Mouse (Mus musculus): ENCODE measurements around the gene Lmnb2. TPM values are rescaled to one million over a fixed set of nuclear protein-coding genes. Genes with fewer than 3 reads are reported as not detected.

Lmnb2 gene
- polyA plus RNA-seq, 1 experiment from 2014 or later: 14.6 TPM

- Histone ChIP-seq H3K36me3 (ENCODE audit: control insufficient read depth, insufficient read depth, low read length) (no peaks in the 10 kb centered on the region), H3K4me1 (replicated peaks; ENCODE audit: control insufficient read depth, insufficient read depth, low read length) (no peaks in the 10 kb centered on the region), H3K9ac (ENCODE audit: low read depth, low read length) (no peak overlapping the region), H3K27ac (ENCODE audit: low read depth, low read length) (no peak overlapping the region), H3K9me3 (ENCODE audit: control insufficient read depth, low read length) (no peaks in the 10 kb centered on the region), H3K27me3 (ENCODE audit: control insufficient read depth, insufficient read depth, low read length) (no peaks in the 10 kb centered on the region), H3K4me2 (replicated peaks; ENCODE audit: low read depth, low read length) (no peak overlapping the region), H3K4me3 (ENCODE audit: low read depth, low read length) (no peak overlapping the region)
- ATAC-seq (ENCODE audit: low FRiP score) (no peak), DNase-seq (ENCODE audit: low spot score) (no peak)
- WGBS: 88% methylated on average over 3 of the region's 6 CpGs
Measured at GRCm38 (mm10) chr10:80870993-80871392, 47.1 kb downstream of the Lmnb2 start.

DNA sequence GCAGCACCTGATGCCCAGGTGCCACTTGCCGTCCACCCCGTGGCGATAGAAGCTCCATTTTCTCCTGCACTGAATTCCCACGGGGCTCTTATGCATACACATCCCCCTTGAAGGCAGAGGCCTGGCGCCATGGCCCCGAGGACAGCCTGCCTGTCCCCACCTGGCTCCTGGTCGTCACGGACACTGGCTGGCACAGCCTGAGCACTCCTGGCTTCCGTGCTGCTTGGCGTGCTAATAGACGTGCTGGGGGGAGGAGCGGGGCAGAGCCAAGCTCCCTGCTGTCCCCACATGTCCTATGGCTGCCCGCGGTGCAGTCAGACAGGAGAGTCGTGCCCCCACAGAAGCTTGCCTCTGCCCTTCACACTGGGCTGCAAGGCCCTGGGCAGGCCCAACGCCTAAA, 53.6 kb downstream of the Lmnb2 start:
- Histone ChIP-seq H3K9ac (ENCODE audit: low read depth, low read length) (no peak overlapping the region), H3K4me2 (replicated peaks; ENCODE audit: low read depth, low read length) (no peak overlapping the region), H3K27me3 (ENCODE audit: control insufficient read depth, insufficient read depth, low read length) (no peaks in the 10 kb centered on the region), H3K36me3 (ENCODE audit: control insufficient read depth, insufficient read depth, low read length) (0 out of 2 replicates have a peak, but pooled peaks cover 4% of the 10 kb centered on the region), H3K27ac (ENCODE audit: low read depth, low read length) (no peak overlapping the region), H3K4me3 (ENCODE audit: low read depth, low read length) (no peak overlapping the region), H3K9me3 (ENCODE audit: control insufficient read depth, low read length) (no peaks in the 10 kb centered on the region), H3K4me1 (replicated peaks; ENCODE audit: control insufficient read depth, insufficient read depth, low read length) (no peaks in the 10 kb centered on the region)
- ATAC-seq (ENCODE audit: low FRiP score): no peak
- 89% methylated on average over 16 of the region's 16 CpGs for WGBS
- no peak for DNase-seq (ENCODE audit: low spot score)

GRCm38 (mm10) chr10:80862305-80862704, 55.7 kb downstream of the Lmnb2 start:
- Histone ChIP-seq H3K9ac (ENCODE audit: low read depth, low read length) (no peak overlapping the region), H3K4me3 (ENCODE audit: low read depth, low read length) (no peak overlapping the region), H3K36me3 (ENCODE audit: control insufficient read depth, insufficient read depth, low read length) (0 out of 2 replicates have a peak, but pooled peaks cover 4% of the 10 kb centered on the region), H3K9me3 (ENCODE audit: control insufficient read depth, low read length) (no peaks in the 10 kb centered on the region), H3K4me2 (replicated peaks; ENCODE audit: low read depth, low read length) (no peak overlapping the region), H3K4me1 (replicated peaks; ENCODE audit: control insufficient read depth, insufficient read depth, low read length) (no peaks in the 10 kb centered on the region), H3K27me3 (ENCODE audit: control insufficient read depth, insufficient read depth, low read length) (no peaks in the 10 kb centered on the region), H3K27ac (ENCODE audit: low read depth, low read length) (no peak overlapping the region)
- DNase-seq (ENCODE audit: low spot score): no peak
- WGBS: 92% methylated on average over 5 of the region's 5 CpGs
- ATAC-seq (ENCODE audit: low FRiP score): no peak

- Histone ChIP-seq H3K27ac (ENCODE audit: low read depth, low read length) (no peak overlapping the region), H3K36me3 (ENCODE audit: control insufficient read depth, insufficient read depth, low read length) (0 out of 2 replicates have a peak, but pooled peaks cover 4% of the 10 kb centered on the region), H3K4me2 (replicated peaks; ENCODE audit: low read depth, low read length) (no peak overlapping the region), H3K9ac (ENCODE audit: low read depth, low read length) (no peak overlapping the region), H3K27me3 (ENCODE audit: control insufficient read depth, insufficient read depth, low read length) (no peaks in the 10 kb centered on the region), H3K4me3 (ENCODE audit: low read depth, low read length) (no peak overlapping the region), H3K9me3 (ENCODE audit: control insufficient read depth, low read length) (no peaks in the 10 kb centered on the region), H3K4me1 (replicated peaks; ENCODE audit: control insufficient read depth, insufficient read depth, low read length) (peaks cover 6% of the 10 kb centered on the region; the same call in 1 of the 2 replicates)
- DNase-seq (ENCODE audit: low spot score) (no peak), ATAC-seq (ENCODE audit: low FRiP score) (no peak)
- WGBS: 82% methylated on average over 7 of the region's 7 CpGs
Measured at GRCm38 (mm10) chr10:80858350-80858935, 59.6 kb downstream of the Lmnb2 start.

DNA sequence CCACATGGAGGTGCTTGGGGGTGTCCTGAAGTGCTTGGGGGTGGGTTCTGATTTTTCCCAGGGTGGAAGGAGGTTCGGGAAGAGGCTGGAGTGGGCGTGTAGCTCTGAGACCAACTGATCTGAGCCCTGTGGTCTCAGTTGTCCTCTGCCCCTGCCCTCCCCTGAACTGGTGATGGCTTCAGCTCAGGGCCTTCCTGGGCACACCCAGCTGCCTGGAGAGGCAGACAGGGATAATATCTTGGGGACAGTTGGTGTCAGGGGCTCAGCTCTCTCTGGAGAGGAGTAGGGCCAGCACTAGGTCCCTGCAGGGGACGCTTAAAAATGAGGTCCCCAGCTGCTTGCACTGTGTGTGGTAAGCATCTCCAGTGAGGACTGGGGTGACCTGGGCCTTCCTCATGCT, 60.2 kb downstream of the Lmnb2 start:
- H3K9me3 ChIP-seq (ENCODE audit: control insufficient read depth, low read length): no peaks in the 10 kb centered on the region
- ATAC-seq (ENCODE audit: low FRiP score): no peak
- no peak for DNase-seq (ENCODE audit: low spot score)
- 0 out of 2 replicates have a peak, but pooled peaks cover 1% of the 10 kb centered on the region for H3K36me3 ChIP-seq (ENCODE audit: control insufficient read depth, insufficient read depth, low read length)
- H3K27ac ChIP-seq (ENCODE audit: low read depth, low read length): no peak overlapping the region; the same call in 1 of the 2 replicates
- peaks cover 6% of the 10 kb centered on the region; the same call in 1 of the 2 replicates for H3K4me1 ChIP-seq (replicated peaks; ENCODE audit: control insufficient read depth, insufficient read depth, low read length)
- H3K4me3 ChIP-seq (ENCODE audit: low read depth, low read length): peak overlapping the region; percentile 6; the same call in 1 of the 2 replicates
- no peaks in the 10 kb centered on the region for H3K27me3 ChIP-seq (ENCODE audit: control insufficient read depth, insufficient read depth, low read length)
- peak overlapping the region; percentile 37; the same call in 1 of the 2 replicates for H3K9ac ChIP-seq (ENCODE audit: low read depth, low read length)
- WGBS: 68% methylated on average over 3 of the region's 3 CpGs
- H3K4me2 ChIP-seq (replicated peaks; ENCODE audit: low read depth, low read length): no peak overlapping the region

- 44% methylated on average over 8 of the region's 8 CpGs for WGBS
- H3K27me3 ChIP-seq (ENCODE audit: control insufficient read depth, insufficient read depth, low read length): no peaks in the 10 kb centered on the region
- no peak overlapping the region; the same call in 1 of the 2 replicates for H3K27ac ChIP-seq (ENCODE audit: low read depth, low read length)
- no peak overlapping the region for H3K4me2 ChIP-seq (replicated peaks; ENCODE audit: low read depth, low read length)
- H3K9me3 ChIP-seq (ENCODE audit: control insufficient read depth, low read length): no peaks in the 10 kb centered on the region
- H3K9ac ChIP-seq (ENCODE audit: low read depth, low read length): peak overlapping the region; percentile 37; the same call in 1 of the 2 replicates
- H3K4me1 ChIP-seq (replicated peaks; ENCODE audit: control insufficient read depth, insufficient read depth, low read length): peaks cover 6% of the 10 kb centered on the region; the same call in 1 of the 2 replicates
- no peak for ATAC-seq (ENCODE audit: low FRiP score)
- no peak for DNase-seq (ENCODE audit: low spot score)
- H3K36me3 ChIP-seq (ENCODE audit: control insufficient read depth, insufficient read depth, low read length): no peaks in the 10 kb centered on the region
- H3K4me3 ChIP-seq (ENCODE audit: low read depth, low read length): peak overlapping the region; percentile 6; the same call in 1 of the 2 replicates
Measured at GRCm38 (mm10) chr10:80857386-80857785, 60.7 kb downstream of the Lmnb2 start.

- Histone ChIP-seq H3K27me3 (ENCODE audit: control insufficient read depth, insufficient read depth, low read length) (no peaks in the 10 kb centered on the region), H3K27ac (ENCODE audit: low read depth, low read length) (no peak overlapping the region), H3K9ac (ENCODE audit: low read depth, low read length) (no peak overlapping the region; the same call in 1 of the 2 replicates), H3K36me3 (ENCODE audit: control insufficient read depth, insufficient read depth, low read length) (no peaks in the 10 kb centered on the region), H3K9me3 (ENCODE audit: control insufficient read depth, low read length) (no peaks in the 10 kb centered on the region), H3K4me1 (replicated peaks; ENCODE audit: control insufficient read depth, insufficient read depth, low read length) (peaks cover 6% of the 10 kb centered on the region; the same call in 1 of the 2 replicates), H3K4me2 (replicated peaks; ENCODE audit: low read depth, low read length) (no peak overlapping the region), H3K4me3 (ENCODE audit: low read depth, low read length) (no peak overlapping the region; the same call in 1 of the 2 replicates)
- DNase-seq (ENCODE audit: low spot score) (no peak), ATAC-seq (ENCODE audit: low FRiP score) (no peak)
- 80% methylated on average over 5 of the region's 5 CpGs for WGBS
Measured at GRCm38 (mm10) chr10:80856908-80857307, 61.1 kb downstream of the Lmnb2 start.

DNA sequence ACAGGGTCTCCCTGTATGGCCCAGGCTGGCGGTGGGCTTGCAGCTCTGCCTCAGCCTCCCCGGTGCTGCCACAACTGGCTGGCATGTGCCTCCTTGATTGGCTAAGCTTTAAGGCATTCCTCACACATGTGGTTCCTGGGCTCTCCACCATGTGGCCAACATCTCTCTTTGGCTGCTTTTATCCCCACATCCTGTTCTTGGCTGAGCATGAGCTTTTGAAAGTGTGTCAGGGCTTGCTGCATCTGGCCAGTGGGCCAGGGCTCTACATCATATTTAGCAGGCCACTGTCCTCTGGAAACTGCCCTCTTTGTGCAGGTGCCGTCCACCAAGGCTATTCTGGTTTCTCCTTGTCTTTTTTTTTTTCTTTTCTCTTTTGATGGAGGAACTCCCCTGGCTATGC, 61.8 kb downstream of the Lmnb2 start:
- no peak for ATAC-seq (ENCODE audit: low FRiP score)
- peaks cover 6% of the 10 kb centered on the region; the same call in 1 of the 2 replicates for H3K4me1 ChIP-seq (replicated peaks; ENCODE audit: control insufficient read depth, insufficient read depth, low read length)
- H3K27ac ChIP-seq (ENCODE audit: low read depth, low read length): no peak overlapping the region
- no peak for DNase-seq (ENCODE audit: low spot score)
- no peaks in the 10 kb centered on the region for H3K27me3 ChIP-seq (ENCODE audit: control insufficient read depth, insufficient read depth, low read length)
- H3K9ac ChIP-seq (ENCODE audit: low read depth, low read length): no peak overlapping the region
- H3K4me3 ChIP-seq (ENCODE audit: low read depth, low read length): 0 out of 2 replicates have a peak overlapping the region, but pooled peaks have one; percentile 4
- no peaks in the 10 kb centered on the region for H3K9me3 ChIP-seq (ENCODE audit: control insufficient read depth, low read length)
- peak overlapping the region; percentile 98; the same call in 1 of the 2 replicates for H3K4me2 ChIP-seq (replicated peaks; ENCODE audit: low read depth, low read length)
- WGBS: 73% methylated on average over 3 of the region's 3 CpGs
- H3K36me3 ChIP-seq (ENCODE audit: control insufficient read depth, insufficient read depth, low read length): no peaks in the 10 kb centered on the region

DNA sequence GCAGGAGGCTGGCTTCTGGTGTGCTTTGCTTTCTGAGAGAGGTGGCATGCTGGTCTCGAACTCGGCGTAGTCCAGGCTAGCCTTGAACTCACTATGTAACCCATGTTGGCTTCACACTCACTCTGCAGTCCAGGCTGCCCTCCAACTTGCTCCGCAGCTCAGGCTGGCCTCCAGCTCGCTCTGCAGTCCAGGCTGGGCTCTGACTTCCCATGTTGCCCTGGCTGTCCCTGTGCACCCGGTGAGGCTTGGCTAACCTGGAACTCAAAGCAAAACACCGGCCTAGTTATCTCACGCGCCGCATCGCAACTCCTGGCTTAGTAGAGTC, 62.3 kb downstream of the Lmnb2 start:
- no peak for ATAC-seq (ENCODE audit: low FRiP score)
- Histone ChIP-seq H3K4me2 (replicated peaks; ENCODE audit: low read depth, low read length) (peak overlapping the region; percentile 98), H3K9ac (ENCODE audit: low read depth, low read length) (peak overlapping the region; percentile 90), H3K27me3 (ENCODE audit: control insufficient read depth, insufficient read depth, low read length) (no peaks in the 10 kb centered on the region), H3K36me3 (ENCODE audit: control insufficient read depth, insufficient read depth, low read length) (no peaks in the 10 kb centered on the region), H3K9me3 (ENCODE audit: control insufficient read depth, low read length) (no peaks in the 10 kb centered on the region), H3K4me1 (replicated peaks; ENCODE audit: control insufficient read depth, insufficient read depth, low read length) (peaks cover 6% of the 10 kb centered on the region; the same call in 1 of the 2 replicates), H3K4me3 (ENCODE audit: low read depth, low read length) (peak overlapping the region; percentile 92), H3K27ac (ENCODE audit: low read depth, low read length) (no peak overlapping the region)
- DNase-seq (ENCODE audit: low spot score): peak; percentile 21
- 22% methylated on average over 11 of the region's 11 CpGs for WGBS

Data from hindbrain, embryonic 11.5 days (tissue).